Mouse (Mus musculus) megakaryocyte, adult 5-6 weeks (primary cell): Measurements from ENCODE around the gene Orc5. TPM values are rescaled to one million over a fixed set of nuclear protein-coding genes. Genes with fewer than 3 reads are reported as not detected.

ENCODE experiments used
- ATAC-seq: 2 replicates; pipeline ENCODE4 v1.8.0; 2016; ENCODE audit warnings: mild to moderate bottlenecking, inconsistent platforms; ENCODE audit not compliant: poor library complexity, severe bottlenecking
- total RNA-seq, 2 experiments: library from RNA; stranded (forward) in 1 of 2; stranded (reverse) in 1 of 2; fragments of 153-499, 151-499 nt in 1 of 2; fragments of 221-1000, 200-1000 nt in 1 of 2; gene quantifications; 2 replicates each; pipeline versions ENCODE4 v1.2.3 to v1.2.4; 2015 to 2017

The Orc5 gene
- total RNA-seq (2015) (18.6 and 22.5 TPM in 2 replicates), total RNA-seq (2017) (15.1 and 17.3 TPM in 2 replicates)

- ATAC-seq = peak; percentile 96
These were observed at the start of gene Orc5 for GRCm38 (mm10) chr5:22550033-22550551. Gene Orc5 (minus strand): TSS chr5:22550429.

GRCm38 (mm10) chr5:22596981-22597380, 46.8 kb upstream of the Orc5 start:
- ATAC-seq = no peak

- ATAC-seq = no peak
These were observed 39.2 kb upstream of the Orc5 start for GRCm38 (mm10) chr5:22589370-22589966.

GRCm38 (mm10) chr5:22587492-22587891, 37.3 kb upstream of the Orc5 start:
- ATAC-seq = no peak

- ATAC-seq = no peak
These were observed 34.3 kb upstream of the Orc5 start for GRCm38 (mm10) chr5:22584556-22584955.

GRCm38 (mm10) chr5:22578011-22578410, 27.8 kb upstream of the Orc5 start:
- no peak for ATAC-seq

- no peak for ATAC-seq
These were observed 24.5 kb upstream of the Orc5 start for GRCm38 (mm10) chr5:22574751-22575150.

- ATAC-seq = no peak
These were observed 23.9 kb upstream of the Orc5 start for GRCm38 (mm10) chr5:22574161-22574560.

- ATAC-seq = no peak
These were observed 23.5 kb upstream of the Orc5 start for GRCm38 (mm10) chr5:22573696-22574095.

- ATAC-seq = no peak
These were observed 22.7 kb upstream of the Orc5 start for GRCm38 (mm10) chr5:22572881-22573280.

- no peak for ATAC-seq
These were observed 22.2 kb upstream of the Orc5 start for GRCm38 (mm10) chr5:22572456-22572855.

- no peak for ATAC-seq
These were observed 15.5 kb upstream of the Orc5 start for GRCm38 (mm10) chr5:22565708-22566107.

GRCm38 (mm10) chr5:22559801-22560200, 9.6 kb upstream of the Orc5 start:
- ATAC-seq = no peak

GRCm38 (mm10) chr5:22557491-22558113, 7.4 kb upstream of the Orc5 start:
- 0 out of 2 replicates have a peak, but pooled peaks have one; percentile 24 for ATAC-seq

GRCm38 (mm10) chr5:22556713-22557112, 6.5 kb upstream of the Orc5 start:
- no peak for ATAC-seq

- ATAC-seq = no peak
These were observed 2.1 kb upstream of the Orc5 start for GRCm38 (mm10) chr5:22552233-22552765.

GRCm38 (mm10) chr5:22549366-22550032, 730 bp downstream of the Orc5 start:
- ATAC-seq = peak; percentile 13; the same call in 1 of the 2 replicates

- no peak for ATAC-seq
These were observed 1.6 kb downstream of the Orc5 start for GRCm38 (mm10) chr5:22548556-22549161.

- ATAC-seq = no peak
These were observed 3.7 kb downstream of the Orc5 start for GRCm38 (mm10) chr5:22546536-22546935.

- no peak for ATAC-seq
These were observed 4.9 kb downstream of the Orc5 start for GRCm38 (mm10) chr5:22545305-22545704.

GRCm38 (mm10) chr5:22542676-22543075, 7.6 kb downstream of the Orc5 start:
- ATAC-seq = no peak
